Mouse (Mus musculus) testis, adult 2 months (tissue): Measurements from ENCODE around the gene Dock2. TPM values are rescaled to one million over a fixed set of nuclear protein-coding genes. Genes with fewer than 3 reads are reported as not detected.

ENCODE experiments used
- H3K27ac ChIP-seq: fragments of 200-500 bp; 2 replicates; pipeline ENCODE4 v1.5.1; 2012; ENCODE audit warnings: low read depth, low read length; ENCODE audit not compliant: control insufficient read depth, insufficient read depth
- H3K27me3 ChIP-seq: fragments of 200-500 bp; 2 replicates; pipeline ENCODE4 v1.6.1; 2012; ENCODE audit warnings: mild to moderate bottlenecking, low read length, moderate library complexity; ENCODE audit not compliant: control insufficient read depth, insufficient read depth
- H3K36me3 ChIP-seq: fragments of 200-500 bp; 2 replicates; pipeline ENCODE4 v1.6.1; 2012; ENCODE audit warnings: mild to moderate bottlenecking, low read length; ENCODE audit not compliant: control insufficient read depth, insufficient read depth
- H3K4me1 ChIP-seq: fragments of 200-500 bp; 2 replicates; pipeline ENCODE4 v1.6.1; 2012; ENCODE audit warnings: low read length; ENCODE audit not compliant: control insufficient read depth, insufficient read depth
- H3K4me3 ChIP-seq: fragments of 200-500 bp; 2 replicates; pipeline ENCODE4 v1.5.1; 2012; ENCODE audit warnings: low read depth, mild to moderate bottlenecking, low read length, moderate library complexity, mixed read lengths; ENCODE audit not compliant: control insufficient read depth
- CTCF ChIP-seq: fragments of 200-500 bp; IDR thresholded peaks from 2 replicates; pipeline ENCODE4 v1.5.1; 2012; ENCODE audit warnings: low read depth, mild to moderate bottlenecking, inconsistent platforms, low read length, moderate library complexity; ENCODE audit not compliant: control insufficient read depth, insufficient read depth, insufficient replicate concordance
- POLR2A ChIP-seq: fragments of 200-500 bp; IDR thresholded peaks from 2 replicates; pipeline ENCODE4 v1.6.1; 2012; ENCODE audit warnings: low read depth, mild to moderate bottlenecking, inconsistent platforms, low read length, moderate library complexity; ENCODE audit not compliant: control insufficient read depth
- polyA plus RNA-seq: library from polyadenylated mRNA; depleted of rRNA; stranded (reverse); fragments of >200 nt; gene quantifications from 2 replicates; pipeline ENCODE4 v1.2.3, GENCODE M21; 2012

Gene Dock2
- polyA plus RNA-seq, 1 experiment: 1.7 TPM

- Histone ChIP-seq H3K4me1 (no peaks in the 10 kb centered on the region), H3K27me3 (no peaks in the 10 kb centered on the region), H3K4me3 (no peak overlapping the region), H3K36me3 (no peaks in the 10 kb centered on the region), H3K27ac (no peak overlapping the region)
- no peak for TF ChIP-seq CTCF
- TF ChIP-seq POLR2A: no peak
Observed at GRCm38 (mm10) chr11:34494682-34495081, 289.0 kb downstream of the Dock2 start.

GRCm38 (mm10) chr11:34492986-34493385 is 290.7 kb downstream of the Dock2 start:
- Histone ChIP-seq H3K36me3 (no peaks in the 10 kb centered on the region), H3K27me3 (no peaks in the 10 kb centered on the region), H3K4me1 (no peaks in the 10 kb centered on the region), H3K4me3 (no peak overlapping the region), H3K27ac (no peak overlapping the region)
- TF ChIP-seq CTCF (no peak), POLR2A (no peak)

- Histone ChIP-seq H3K36me3 (no peaks in the 10 kb centered on the region), H3K27ac (no peak overlapping the region), H3K27me3 (no peaks in the 10 kb centered on the region), H3K4me1 (no peaks in the 10 kb centered on the region), H3K4me3 (no peak overlapping the region)
- TF ChIP-seq CTCF (no peak), POLR2A (no peak)
Observed at GRCm38 (mm10) chr11:34492223-34492622, 291.5 kb downstream of the Dock2 start.

- Histone ChIP-seq H3K27ac (no peak overlapping the region), H3K27me3 (no peaks in the 10 kb centered on the region), H3K4me1 (no peaks in the 10 kb centered on the region), H3K4me3 (no peak overlapping the region), H3K36me3 (no peaks in the 10 kb centered on the region)
- TF ChIP-seq CTCF (no peak), POLR2A (no peak)
Observed at GRCm38 (mm10) chr11:34489548-34489947, 294.1 kb downstream of the Dock2 start.

GRCm38 (mm10) chr11:34479301-34479700 is 304.4 kb downstream of the Dock2 start:
- TF ChIP-seq POLR2A (no peak), CTCF (no peak)
- Histone ChIP-seq H3K4me3 (no peak overlapping the region), H3K27ac (no peak overlapping the region), H3K4me1 (no peaks in the 10 kb centered on the region), H3K27me3 (no peaks in the 10 kb centered on the region), H3K36me3 (no peaks in the 10 kb centered on the region)

- Histone ChIP-seq H3K4me1 (no peaks in the 10 kb centered on the region), H3K27me3 (no peaks in the 10 kb centered on the region), H3K4me3 (no peak overlapping the region), H3K36me3 (no peaks in the 10 kb centered on the region), H3K27ac (no peak overlapping the region)
- no peak for TF ChIP-seq POLR2A
- no peak for TF ChIP-seq CTCF
Observed at GRCm38 (mm10) chr11:34469792-34470191, 313.9 kb downstream of the Dock2 start.

GRCm38 (mm10) chr11:34468571-34468970 is 315.1 kb downstream of the Dock2 start:
- H3K27ac ChIP-seq: no peak overlapping the region
- no peaks in the 10 kb centered on the region for H3K27me3 ChIP-seq
- TF ChIP-seq CTCF (no peak), POLR2A (no peak)
- H3K36me3 ChIP-seq: no peaks in the 10 kb centered on the region
- no peak overlapping the region for H3K4me3 ChIP-seq
- H3K4me1 ChIP-seq: no peaks in the 10 kb centered on the region

- no peaks in the 10 kb centered on the region for H3K27me3 ChIP-seq
- TF ChIP-seq CTCF (no peak), POLR2A (no peak)
- no peaks in the 10 kb centered on the region for H3K4me1 ChIP-seq
- H3K4me3 ChIP-seq: no peak overlapping the region
- H3K27ac ChIP-seq: no peak overlapping the region
- H3K36me3 ChIP-seq: no peaks in the 10 kb centered on the region
Observed at GRCm38 (mm10) chr11:34467056-34467455, 316.6 kb downstream of the Dock2 start.
